In genomic region chr3:41359458-41359857, GRCm38 (mm10) we compare ENCODE assay signal across 15 mouse cellular contexts.
"Had no signal": no experiment of that assay in that cellular context is flagged by ENCODE, and none has a peak within 500 bp of the region (broad histone marks: within the 10 kb centered on the region; RNA-seq: fewer than 3 reads in every experiment).

No protein-coding gene starts in this region.

- H3K9ac ChIP-seq: hindbrain, embryonic 12.5 days; hindbrain, embryonic 14.5 days; intestine, embryonic 15.5 days; limb, embryonic 13.5 days; limb, embryonic 15.5 days; liver, embryonic 12.5 days; liver, embryonic 14.5 days had no signal

- H3K4me1 ChIP-seq: liver, embryonic 12.5 days had no signal

- H3K9me3 ChIP-seq: hindbrain, embryonic 10.5 days; hindbrain, embryonic 12.5 days; intestine, embryonic 15.5 days; limb, embryonic 13.5 days; limb, embryonic 15.5 days; liver, embryonic 12.5 days had no signal

- H3K27me3 ChIP-seq: hindbrain, embryonic 12.5 days; intestine, embryonic 15.5 days; limb, embryonic 13.5 days; limb, embryonic 15.5 days; liver, embryonic 12.5 days had no signal

- H3K4me3 ChIP-seq: gastrocnemius, adult 2 months; heart, adult 2 months; hindbrain, embryonic 10.5 days; hindbrain, embryonic 12.5 days; intestine, embryonic 15.5 days; layer of hippocampus, adult 2 months; left cerebral cortex, adult 2 months; limb, embryonic 13.5 days; limb, embryonic 15.5 days; liver, embryonic 12.5 days had no signal

- H3K36me3 ChIP-seq: hindbrain, embryonic 10.5 days; hindbrain, embryonic 12.5 days; intestine, embryonic 15.5 days; limb, embryonic 13.5 days; limb, embryonic 15.5 days; liver, embryonic 12.5 days had no signal

- ATAC-seq: hindbrain, embryonic 16.5 days; inflammation-experienced regulatory T-cells, adult 6 months; intestine, embryonic 15.5 days; intestine, postnatal 0 days; liver, embryonic 12.5 days had no signal

- H3K4me2 ChIP-seq: hindbrain, embryonic 12.5 days; hindbrain, embryonic 14.5 days; intestine, embryonic 15.5 days; limb, embryonic 15.5 days; liver, embryonic 12.5 days had no signal

- H3K27ac ChIP-seq: heart, adult 2 months; hindbrain, embryonic 10.5 days; hindbrain, embryonic 12.5 days; hindbrain, embryonic 14.5 days; intestine, embryonic 15.5 days; layer of hippocampus, adult 2 months; left cerebral cortex, adult 2 months; limb, embryonic 13.5 days; limb, embryonic 15.5 days; liver, embryonic 12.5 days; liver, embryonic 14.5 days had no signal
